Mouse (Mus musculus) central nervous system, embryonic 11.5 days (tissue): ENCODE data around the gene Ago1. TPM values are rescaled to one million over a fixed set of nuclear protein-coding genes. Genes with fewer than 3 reads are reported as not detected.

Experiments
- polyA plus RNA-seq: library from polyadenylated mRNA; depleted of rRNA; stranded (reverse); fragments of >200 nt; gene quantifications from 2 replicates; pipeline ENCODE4 v1.2.3, GENCODE M21; 2012; rRNA removed

Gene Ago1
- polyA plus RNA-seq: 74.1 and 75.5 TPM in 2 replicates

DNA sequence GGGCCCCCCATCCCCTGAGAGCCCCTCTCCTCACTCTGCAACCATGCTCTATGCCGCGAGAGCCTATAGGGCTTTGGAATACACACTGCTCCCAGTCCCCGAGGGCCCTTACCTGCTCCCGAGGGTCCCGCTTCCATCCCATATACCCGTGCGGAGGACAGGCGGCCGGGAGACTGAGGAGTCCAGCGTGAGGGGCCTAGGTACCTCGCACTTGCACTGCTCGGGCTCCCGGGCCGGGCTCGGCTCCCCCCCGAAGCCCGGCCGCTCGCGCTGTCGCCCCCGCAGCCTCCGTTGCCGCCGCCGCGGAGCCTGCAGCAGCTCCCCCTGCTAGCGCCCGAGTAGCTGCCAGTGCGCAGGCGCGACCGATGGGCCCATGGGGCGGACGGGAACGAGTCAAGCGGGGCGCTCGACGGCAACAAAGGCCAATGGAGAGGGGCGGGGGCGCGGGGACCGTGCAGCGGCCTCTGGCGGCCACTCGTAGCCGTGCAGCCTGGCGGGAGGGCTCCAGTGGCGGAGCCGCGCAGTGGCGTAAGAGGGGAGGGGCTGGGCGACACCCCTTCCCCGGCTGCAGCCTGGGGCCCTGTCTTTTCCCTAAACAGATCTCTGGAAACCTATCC lies at the start of gene Ago1:
Gene Ago1, minus strand, starts transcription at position 299 of the 617 bp plus-strand sequence.

DNA sequence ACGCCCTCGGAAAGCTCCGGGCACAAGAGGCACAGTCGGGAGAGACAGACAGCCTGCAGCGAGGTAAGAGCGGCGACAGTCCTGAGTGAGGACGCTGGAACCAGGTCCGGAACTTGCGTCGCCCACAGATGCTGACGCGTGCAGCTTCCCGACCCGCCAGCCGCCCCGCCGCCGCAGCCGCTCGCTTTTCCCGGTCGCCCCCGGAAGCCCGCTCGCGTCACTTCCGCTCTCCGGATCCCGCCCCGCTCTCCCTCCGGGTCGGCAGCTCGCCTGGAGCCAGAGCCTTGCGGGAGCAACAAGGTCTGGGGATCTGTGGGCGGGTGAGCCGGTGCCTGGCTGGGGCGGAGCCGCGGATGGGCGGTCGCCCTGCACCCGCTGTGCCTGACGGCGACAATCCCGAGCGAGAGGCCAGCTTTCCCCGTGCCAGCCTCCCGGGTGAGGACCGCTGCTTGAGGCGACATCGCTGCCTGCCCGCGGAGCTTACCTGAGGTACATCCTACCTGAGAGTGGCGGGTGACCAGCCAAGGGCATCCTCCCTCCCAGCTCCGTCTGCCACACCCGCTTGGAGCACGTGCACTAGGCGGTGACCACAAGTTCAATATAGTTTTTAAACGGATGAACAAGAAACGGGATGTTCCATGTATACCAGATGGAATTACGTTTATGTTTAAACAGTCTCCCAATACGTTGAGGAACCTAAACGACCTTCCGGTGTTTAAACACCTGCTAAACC lies 38.9 kb downstream of the Ago1 start, which contains the start of gene Ago3:
Gene Ago3, minus strand, starts transcription at position 210 of the 733 bp plus-strand sequence.

Other genes starting within 250 kb of the Ago1 start
- gene Map7d1, start 212.2 kb downstream of the Ago1 start, polyA plus RNA-seq: 143 and 628 TPM in 2 replicates
- 101 and 109 TPM in 2 replicates for gene Trappc3, start 206.3 kb downstream of the Ago1 start, polyA plus RNA-seq
- 9.4 and 11.5 TPM in 2 replicates for gene Col8a2, start 181.8 kb downstream of the Ago1 start, polyA plus RNA-seq
- 59.1 and 70.0 TPM in 2 replicates for gene Adprhl2, start 146.9 kb downstream of the Ago1 start, polyA plus RNA-seq
- gene Tekt2, start 142.9 kb downstream of the Ago1 start, polyA plus RNA-seq: 6.9 and 7.2 TPM in 2 replicates
- gene Ago3, start 39.0 kb downstream of the Ago1 start, polyA plus RNA-seq: 6.2 and 6.3 TPM in 2 replicates
- 3.8 and 4.2 TPM in 2 replicates for gene Ago4, start 64.9 kb upstream of the Ago1 start, polyA plus RNA-seq
- 42.0 and 109 TPM in 2 replicates for gene Clspn, start 88.4 kb upstream of the Ago1 start, polyA plus RNA-seq
- gene 5730409E04Rik, start 141.2 kb upstream of the Ago1 start, polyA plus RNA-seq: 3.2 and 5.5 TPM in 2 replicates
- gene Psmb2, start 209.0 kb upstream of the Ago1 start, polyA plus RNA-seq: 201 and 288 TPM in 2 replicates